Mouse (Mus musculus): ENCODE results near the gene Tusc2.
A peak's percentile ranks its signal among the peaks of the same experiment; 100 is the strongest.
"Not testable (repeated sequence)": the region's sequence is repeated elsewhere in the genome, so short reads cannot be mapped to it uniquely, and the experiment has no call there.

Gene Tusc2

DNA sequence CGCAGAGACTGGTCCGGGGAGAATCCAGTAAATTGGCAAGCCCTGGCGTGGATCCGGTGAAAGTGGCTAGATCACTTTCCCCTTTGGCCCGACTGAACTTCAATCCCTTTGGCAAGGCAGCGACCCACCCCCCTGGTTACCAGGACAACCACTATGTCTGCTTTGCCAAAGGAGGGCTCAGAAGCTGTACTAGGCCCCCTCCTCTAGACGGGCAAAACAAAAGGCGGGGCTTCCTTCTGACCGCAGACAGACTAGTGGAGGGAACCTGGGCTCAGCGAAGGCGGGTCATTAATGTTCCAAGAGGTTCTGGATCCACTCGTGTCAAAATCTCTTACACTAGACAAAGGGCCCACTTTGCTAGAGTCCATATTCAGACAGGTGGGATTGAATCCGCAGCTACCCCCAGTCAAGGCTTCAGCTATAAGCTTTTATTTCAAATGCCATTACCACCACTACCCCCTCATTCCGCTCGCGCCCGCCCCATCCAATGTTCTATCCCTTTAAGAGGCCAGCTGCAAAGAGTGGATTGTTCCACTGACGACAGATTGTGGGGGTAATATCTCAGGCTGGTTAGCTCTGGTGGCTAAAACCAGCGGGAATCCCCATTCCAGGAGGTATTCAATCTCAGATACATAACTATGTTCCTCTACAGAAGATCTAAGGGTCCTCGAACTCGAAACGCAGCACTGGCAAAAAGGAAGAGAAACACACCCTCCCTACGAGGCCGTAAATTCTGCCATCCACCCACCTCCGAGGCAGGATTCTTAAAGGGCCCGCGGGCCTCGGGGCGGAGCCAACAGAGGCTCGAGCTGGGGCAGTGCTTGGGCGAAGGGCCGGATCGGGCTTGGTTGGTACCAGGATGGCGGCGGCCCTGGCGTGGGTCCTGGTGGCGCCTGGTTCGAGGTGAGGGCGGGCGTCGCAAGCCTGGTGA lies 5.5 kb downstream of the Tusc2 start:
- peak; percentile 72 for DNase-seq (ENCODE audit: low spot score)

DNA sequence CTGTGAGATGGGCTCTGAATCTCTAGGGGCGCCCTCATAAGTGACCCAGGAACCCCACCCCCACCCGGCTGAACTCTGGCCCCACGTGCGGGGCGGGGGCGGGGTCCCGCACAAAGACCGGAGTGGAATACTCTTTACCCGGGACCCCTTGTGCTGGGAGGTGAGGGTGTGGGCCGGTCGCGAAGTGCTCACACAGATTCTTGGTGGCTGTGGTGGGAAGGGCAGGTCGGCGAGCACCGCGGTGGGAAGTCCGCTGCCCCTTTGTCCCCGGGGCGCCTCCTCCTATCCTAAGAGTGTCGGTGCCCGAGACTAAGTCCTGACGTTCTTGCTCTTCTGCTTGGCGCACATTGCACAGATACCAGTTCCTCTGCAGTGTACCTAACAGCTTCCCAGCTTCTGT lies 6.2 kb downstream of the Tusc2 start:
- DNase-seq (ENCODE audit: low spot score): no peak

DNA sequence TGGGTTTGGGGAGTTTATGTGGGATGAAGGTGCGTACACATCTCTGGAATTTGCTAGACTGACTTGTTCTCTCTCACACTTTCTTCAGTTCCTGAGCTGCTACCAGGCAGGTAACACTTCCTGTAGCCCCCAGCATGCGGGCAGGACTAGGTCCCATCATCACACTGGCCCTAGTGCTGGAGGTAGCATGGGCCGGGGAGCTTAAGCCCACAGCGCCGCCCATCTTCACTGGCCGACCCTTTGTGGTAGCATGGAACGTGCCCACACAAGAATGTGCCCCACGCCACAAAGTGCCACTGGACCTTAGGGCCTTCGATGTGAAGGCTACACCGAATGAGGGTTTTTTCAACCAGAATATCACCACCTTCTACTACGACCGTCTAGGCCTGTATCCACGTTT lies 7.0 kb downstream of the Tusc2 start:
- no peak for DNase-seq (ENCODE audit: low spot score)

DNA sequence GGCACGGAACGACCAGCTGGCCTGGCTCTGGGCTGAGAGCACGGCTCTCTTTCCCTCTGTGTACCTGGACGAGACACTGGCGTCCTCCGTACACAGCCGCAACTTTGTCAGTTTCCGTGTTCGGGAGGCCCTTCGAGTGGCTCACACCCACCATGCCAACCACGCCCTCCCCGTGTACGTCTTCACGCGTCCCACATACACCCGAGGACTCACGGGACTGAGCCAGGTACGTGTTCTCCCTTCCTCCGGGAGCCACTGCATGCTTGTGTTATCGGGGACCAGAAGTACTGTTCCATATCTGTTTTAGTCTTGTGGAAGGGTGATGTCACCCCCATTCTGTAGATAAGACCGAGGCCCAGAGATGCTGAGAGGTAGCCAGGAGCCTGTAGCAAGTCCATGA lies 7.8 kb downstream of the Tusc2 start:
- no peak for DNase-seq (ENCODE audit: low spot score)

DNA sequence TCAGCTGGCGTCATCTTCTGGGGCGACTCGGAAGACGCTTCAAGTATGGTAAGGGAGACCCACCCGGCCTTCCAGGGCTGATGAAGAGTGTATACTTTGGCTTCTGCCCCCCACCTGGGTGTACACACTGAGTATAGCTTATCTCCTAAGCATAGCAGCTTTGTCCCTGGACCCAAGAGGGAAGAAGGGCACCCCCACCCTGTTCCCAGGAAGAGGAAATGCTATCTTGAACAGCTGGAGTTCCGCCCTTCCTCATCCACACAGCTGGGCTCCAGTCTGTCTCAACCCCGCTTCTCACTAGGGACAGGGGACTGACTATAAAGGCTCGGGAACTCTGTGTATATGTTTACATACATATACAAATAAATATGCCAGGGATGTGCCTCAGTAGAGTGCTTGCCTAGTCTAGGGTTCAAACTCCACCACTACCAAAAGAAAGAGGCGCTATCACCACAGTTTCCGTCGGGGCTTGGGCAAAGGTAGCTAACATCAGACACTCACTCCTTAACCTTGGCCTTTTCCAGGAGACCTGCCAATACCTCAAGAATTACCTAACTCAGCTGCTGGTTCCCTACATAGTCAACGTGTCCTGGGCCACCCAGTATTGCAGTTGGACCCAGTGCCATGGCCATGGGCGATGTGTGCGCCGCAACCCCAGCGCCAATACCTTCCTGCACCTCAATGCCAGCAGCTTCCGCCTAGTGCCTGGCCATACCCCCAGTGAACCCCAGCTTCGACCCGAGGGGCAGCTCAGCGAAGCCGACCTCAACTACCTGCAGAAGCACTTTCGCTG lies 8.7 kb downstream of the Tusc2 start:
- no peak for DNase-seq (ENCODE audit: low spot score)

DNA sequence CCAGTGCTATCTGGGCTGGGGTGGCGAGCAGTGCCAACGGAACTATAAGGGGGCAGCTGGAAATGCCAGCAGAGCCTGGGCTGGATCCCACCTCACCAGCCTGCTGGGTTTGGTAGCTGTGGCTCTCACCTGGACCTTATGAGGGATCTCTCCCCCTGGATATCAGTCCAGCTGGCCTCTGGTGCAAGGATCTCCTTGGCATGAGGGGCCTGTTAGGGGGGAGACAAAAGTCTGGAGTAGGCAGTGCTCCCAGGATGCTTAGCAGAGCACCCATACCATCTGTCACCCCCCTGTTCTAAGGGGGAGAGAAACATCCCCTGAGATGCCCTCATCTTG lies 9.2 kb downstream of the Tusc2 start:
- no peak for DNase-seq (ENCODE audit: low spot score)

DNA sequence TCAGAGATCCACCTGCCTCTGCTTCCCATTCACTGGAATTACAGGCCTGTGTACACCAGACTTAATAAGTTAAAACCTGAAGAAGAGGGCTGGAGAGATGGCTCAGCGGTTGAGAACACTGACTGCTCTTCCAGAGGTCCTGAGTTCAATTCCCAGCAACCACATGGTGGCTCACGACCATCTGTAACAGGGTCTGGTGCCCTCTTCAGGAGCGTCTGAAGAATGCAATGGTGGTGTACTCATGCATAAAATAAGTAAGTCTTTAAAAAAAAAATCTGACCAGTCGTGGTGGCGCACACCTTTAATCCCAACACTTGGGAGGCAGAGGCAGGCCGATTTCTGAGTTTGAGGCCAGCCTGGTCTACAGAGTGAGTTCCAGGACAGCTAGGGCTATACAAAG lies 10.7 kb downstream of the Tusc2 start:
- DNase-seq (ENCODE audit: low spot score): not testable (repeated sequence)

DNA sequence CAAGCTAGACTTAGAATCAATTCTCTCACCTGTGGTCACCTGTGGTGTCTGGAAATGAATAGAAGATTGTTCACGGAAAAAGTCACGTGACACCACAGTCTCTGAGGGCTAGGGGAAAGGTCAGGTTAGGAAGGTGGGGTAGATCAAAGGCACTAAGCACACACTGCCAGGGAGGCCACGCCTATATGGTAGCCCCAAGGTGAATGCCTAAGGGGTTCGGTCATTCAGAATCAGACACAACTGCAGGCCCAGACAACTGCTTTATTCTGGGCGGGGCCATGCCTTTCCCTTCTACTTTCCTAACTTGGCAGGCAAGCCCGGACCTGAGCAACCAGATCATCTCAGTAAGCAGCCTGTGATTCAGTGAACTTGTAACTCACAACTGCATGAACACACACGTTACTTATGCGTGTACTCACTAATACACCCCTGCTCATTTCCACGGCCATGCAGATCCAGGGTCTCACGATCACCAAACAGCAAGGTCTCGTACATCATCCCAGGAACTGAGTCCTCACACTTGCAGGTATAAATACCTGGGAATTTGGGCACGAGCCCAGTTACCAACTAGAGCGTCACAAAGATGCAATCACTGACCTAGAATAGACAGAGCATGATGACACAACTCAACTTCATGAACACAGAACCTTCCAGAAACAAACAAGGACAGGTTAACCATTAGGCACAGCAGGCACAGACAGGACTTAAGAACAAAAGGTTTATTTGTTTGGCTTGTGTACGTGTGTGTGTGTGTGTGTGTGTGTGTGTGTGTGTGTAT lies 12.7 kb downstream of the Tusc2 start:
- no peak for DNase-seq (ENCODE audit: low spot score)

DNA sequence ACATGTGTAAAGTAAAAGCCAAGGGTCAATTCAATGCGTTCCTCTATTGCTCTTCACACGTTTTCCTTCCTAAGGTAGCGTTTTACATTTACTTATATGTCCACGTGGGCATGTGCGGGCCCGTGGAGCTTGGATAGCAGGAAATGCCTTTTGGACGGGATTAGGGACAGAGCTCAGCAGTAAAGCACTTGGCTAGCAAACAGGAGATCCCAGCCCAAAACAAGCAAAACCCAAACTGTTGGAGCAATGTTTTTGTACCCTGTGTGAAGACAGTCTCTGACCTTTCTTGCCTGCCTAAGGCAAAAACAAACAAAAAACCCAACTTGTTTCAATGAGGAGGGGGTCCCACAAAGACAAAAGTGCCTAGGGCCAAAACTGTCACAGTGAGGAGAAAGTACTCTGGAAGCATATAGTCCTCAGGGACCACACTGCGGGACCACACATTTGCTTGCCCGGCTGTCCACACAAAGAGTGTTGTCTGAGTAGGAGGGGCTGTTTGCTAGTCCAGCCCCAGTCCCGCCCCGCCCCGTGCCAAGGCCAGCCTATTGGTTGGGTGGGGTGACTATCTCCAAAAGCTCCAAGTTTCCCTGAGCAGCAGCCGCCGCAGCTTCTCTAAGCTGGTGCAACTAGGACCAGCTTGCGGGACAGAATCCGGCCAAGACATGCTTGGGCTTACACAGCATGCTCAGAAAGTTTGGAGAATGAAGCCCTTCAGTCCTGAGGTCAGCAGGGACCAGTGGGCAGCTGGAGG lies 13.5 kb downstream of the Tusc2 start, which contains the start of gene Hyal1:
Gene Hyal1, plus strand, starts transcription at position 571 of the 751 bp plus-strand sequence.
- DNase-seq (ENCODE audit: low spot score): no peak

DNA sequence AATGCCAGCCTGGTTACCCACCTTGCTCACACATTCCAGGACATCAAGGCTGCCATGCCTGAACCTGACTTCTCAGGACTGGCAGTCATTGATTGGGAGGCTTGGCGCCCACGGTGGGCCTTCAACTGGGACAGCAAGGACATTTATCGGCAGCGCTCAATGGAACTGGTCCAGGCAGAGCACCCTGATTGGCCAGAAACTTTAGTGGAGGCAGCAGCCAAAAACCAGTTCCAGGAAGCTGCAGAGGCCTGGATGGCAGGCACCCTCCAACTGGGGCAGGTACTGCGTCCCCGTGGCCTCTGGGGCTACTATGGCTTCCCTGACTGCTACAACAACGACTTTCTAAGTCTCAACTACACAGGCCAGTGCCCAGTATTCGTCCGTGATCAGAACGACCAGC lies 14.8 kb downstream of the Tusc2 start:
- DNase-seq (ENCODE audit: low spot score): no peak

DNA sequence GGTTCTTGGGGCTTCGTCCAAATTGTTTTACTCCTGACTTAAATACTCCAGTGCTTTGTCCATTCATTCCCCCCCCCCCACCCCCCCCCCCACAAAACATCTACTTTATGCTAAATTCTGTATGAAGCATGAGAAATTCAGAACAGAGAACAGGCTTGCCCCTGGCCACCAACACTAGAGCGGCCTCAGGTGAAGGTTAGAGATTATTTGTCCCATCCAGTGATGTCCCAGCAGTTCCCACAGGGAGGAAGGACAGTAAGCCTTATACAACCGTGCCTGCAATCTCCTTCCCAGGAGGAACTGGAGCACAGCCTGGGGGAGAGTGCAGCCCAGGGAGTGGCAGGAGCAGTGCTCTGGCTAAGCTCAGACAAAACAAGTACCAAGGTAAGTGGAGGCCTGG lies 15.5 kb downstream of the Tusc2 start, which contains the start of gene Naa80:
Gene Naa80, plus strand, starts transcription at position 301 of the 400 bp plus-strand sequence.
- DNase-seq (ENCODE audit: low spot score): no peak

DNA sequence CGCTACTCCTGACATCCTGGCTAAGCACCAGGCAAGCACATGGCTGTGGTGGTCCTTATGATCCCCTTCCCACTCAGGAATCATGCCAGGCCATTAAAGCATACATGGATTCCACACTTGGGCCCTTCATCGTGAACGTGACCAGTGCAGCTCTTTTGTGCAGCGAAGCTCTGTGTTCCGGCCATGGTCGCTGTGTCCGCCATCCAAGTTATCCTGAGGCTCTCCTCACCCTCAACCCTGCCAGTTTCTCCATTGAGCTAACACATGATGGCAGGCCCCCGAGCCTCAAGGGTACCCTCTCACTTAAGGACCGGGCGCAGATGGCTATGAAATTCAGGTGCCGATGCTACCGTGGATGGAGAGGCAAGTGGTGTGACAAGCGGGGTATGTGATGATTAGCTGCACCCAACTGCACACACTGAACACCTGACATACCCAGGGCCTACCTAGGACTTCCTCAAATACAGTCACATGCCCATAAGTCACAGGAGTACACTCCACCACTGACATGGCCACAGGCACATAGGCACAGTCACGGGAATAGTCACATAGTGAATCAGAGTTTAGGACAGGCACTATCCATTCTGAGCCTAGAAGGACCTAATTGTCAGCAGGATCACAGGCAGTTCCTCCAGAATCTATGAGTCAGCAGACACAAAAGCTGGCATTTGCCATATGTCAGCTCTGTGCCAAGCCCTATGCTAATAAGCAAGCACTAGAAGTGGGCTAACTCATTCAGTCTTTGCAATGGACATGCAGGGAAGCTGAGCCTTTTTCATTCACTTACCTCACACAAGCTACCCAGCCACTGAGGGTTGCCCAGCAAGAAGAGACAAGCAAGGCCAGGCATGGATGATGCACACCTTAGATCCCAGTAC lies 16.2 kb downstream of the Tusc2 start:
- no peak for DNase-seq (ENCODE audit: low spot score)

DNA sequence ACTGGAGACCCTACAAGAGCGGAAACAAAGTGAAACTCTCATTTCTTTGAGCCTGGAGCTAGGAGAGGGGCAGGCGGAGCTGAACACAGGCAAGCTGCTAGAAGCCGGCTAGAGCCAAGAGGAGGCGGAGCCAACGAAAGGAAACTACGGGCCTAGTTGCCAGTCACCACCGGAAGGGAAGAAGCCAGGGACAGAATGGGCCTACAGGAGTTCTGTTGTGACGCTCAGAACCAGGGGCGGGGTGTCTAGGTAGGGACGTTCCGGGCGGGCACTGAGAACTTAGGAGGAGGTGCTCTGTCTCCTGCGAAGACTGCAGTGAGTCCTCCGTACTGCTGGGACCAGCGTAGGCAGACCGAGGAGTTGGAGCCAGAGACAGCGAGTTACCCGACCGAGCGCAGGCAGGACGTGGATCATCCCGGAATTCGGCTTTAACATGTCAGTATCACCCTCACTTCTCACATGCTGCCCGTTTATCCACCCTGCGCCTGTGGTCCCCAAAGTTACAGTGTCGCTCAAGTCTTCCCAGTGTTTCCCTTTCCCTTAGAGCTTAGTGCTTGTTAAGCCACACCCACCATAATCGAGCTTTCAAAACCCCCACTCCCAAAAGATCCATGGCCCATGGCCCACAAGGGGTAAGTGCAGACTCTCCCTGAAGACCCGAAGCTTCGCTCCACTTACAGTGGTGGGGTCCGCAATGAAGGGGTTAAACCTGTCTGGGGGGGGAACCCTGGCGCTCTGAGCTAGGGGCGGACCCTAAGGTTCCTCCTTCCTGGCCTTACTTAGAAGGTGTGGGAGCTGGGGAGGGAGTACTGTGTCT lies 17.7 kb downstream of the Tusc2 start, which contains the start of gene Hyal3:
Gene Hyal3, plus strand, starts transcription at position 318 of the 817 bp plus-strand sequence.
- DNase-seq (ENCODE audit: low spot score): peak; percentile 90

DNA sequence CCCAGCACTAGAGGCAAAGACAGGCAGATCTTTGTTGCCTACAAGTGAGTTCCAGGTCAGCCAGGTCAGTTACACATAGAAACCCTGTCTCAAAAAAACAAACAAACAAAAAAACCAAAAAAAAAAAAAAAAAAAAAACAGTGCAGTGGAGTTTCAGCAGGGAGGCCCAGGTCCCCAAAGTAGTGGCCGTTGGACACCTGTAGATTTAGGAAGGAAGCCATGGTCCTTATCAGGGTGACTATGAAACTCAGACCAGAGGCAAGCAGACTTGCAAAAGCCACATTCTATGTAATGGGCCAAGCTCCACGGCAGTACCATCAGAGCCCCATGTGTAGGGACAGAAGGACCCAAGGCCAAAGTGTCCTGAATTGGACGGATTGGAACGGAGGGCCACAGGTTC lies 18.5 kb downstream of the Tusc2 start:
- DNase-seq (ENCODE audit: low spot score): no peak

DNA sequence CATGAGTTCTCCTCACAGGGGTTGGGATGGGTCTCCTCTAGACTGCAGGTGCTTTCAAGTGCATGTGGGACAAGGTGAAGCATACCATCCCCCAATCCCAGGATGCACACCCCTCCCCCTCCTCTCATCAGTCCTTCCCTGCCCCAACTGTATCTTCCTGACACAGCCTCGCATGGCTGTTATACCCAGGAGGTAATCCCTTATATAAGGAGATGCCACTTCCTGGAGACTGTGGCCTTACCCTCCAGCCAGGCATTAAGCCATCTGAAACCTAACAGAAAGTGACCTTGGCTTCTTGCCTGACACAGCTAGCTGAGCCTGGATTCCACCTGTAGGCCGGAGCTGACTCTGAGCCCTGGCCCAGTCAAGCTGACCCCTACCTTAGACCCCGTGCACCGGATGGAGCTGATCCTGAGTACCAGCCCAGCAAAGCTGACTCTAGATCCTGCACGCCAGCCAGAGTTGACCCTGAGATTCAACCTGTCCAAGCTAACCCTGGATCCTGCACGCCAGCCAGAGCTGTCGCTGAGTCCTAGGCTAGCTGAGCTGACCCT lies 19.5 kb downstream of the Tusc2 start:
- DNase-seq (ENCODE audit: low spot score): no peak

DNA sequence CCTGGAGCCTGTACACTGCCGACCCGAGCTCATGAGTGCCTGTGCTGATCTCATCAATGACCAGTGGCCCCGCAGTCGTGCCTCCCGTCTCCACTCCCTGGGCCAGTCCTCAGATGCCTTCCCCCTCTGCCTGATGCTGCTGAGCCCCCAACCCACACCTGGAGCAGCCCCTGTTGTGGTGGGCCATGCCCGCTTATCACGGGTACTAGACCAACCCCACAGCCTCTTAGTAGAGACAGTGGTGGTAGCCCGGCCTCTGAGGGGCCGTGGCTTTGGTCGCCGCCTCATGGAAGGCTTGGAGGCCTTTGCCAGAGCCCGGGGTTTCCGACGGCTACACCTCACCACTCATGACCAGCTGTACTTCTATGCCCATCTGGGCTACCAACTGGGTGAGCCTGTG lies 20.1 kb downstream of the Tusc2 start:
- DNase-seq (ENCODE audit: low spot score): no peak

DNA sequence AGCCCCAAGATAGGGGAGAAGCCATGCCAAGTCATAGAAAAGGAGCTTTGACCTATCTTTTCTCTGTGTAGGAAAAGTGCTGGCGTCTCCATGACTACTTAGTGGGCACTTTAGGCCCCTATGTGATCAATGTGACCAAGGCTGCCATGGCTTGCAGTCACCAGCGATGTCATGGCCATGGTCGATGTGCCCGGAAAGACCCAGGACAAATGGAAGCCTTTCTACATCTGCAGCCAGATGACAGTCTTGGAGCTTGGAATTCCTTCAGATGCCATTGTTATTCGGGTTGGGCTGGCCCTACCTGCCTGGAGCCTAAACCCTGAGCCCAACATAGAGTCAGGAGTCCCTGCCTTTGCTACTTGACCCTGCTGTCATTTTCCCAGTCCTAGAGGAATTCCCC lies 23.4 kb downstream of the Tusc2 start:
- DNase-seq (ENCODE audit: low spot score): no peak

DNA sequence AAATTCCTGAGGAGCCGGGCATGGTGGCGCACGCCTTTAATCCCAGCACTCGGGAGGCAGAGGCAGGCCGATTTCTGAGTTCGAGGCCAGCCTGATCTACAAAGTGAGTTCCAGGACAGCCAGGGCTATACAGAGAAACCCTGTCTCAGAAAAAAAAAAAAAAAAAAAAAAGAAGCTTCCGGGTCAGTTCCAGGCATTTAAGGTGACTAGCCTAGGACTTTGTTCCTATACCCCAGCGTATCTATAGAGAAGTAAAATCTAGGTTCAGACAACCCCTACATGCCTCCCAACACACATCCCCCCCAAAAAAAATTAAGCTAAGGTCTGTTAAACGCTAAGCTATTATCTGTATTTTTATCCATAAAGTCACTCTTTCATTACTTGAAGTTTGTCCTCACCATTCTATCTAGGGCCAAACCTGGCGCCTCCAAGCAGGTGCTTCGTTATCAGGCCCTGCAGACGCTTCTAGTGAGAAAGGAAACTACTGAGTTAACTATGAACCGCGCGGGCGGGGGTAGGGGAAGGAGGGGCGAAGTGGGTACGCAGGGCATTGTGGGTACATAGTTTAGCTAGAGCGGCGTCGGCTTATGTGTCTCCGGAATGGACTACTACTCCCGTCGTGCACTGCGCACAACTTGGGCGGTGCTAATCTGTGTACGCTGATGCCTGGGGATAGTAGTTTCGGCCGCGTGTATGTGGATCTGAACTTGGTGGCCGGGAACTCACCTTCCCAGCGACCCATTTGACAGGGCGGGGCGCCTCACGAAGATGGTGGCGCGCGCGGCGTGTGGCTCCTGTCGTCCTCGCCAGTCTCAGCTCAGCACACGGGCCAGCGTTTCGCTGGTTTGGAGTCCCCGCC lies 24.1 kb downstream of the Tusc2 start, which contains the start of gene Ifrd2:
Gene Ifrd2, plus strand, starts transcription at position 669 of the 859 bp plus-strand sequence.
- DNase-seq (ENCODE audit: low spot score): peak; percentile 99
